Mouse (Mus musculus): ENCODE results near the gene Ddx39b. TPM values are rescaled to one million over a fixed set of nuclear protein-coding genes. Genes with fewer than 3 reads are reported as not detected.

The Ddx39b gene
- total RNA-seq, 1 experiment from 2014 or later, result 98.8 TPM

- no peak for ATAC-seq (replicated peaks; ENCODE audit: insufficient number of reproducible peaks, low FRiP score, low TSS enrichment, poor library complexity, severe bottlenecking)
Measured at GRCm38 (mm10) chr17:35255301-35255700, 13.8 kb downstream of the Ddx39b start.

GRCm38 (mm10) chr17:35255704-35256103, 14.2 kb downstream of the Ddx39b start:
- ATAC-seq (replicated peaks; ENCODE audit: insufficient number of reproducible peaks, low FRiP score, low TSS enrichment, poor library complexity, severe bottlenecking), result no peak

GRCm38 (mm10) chr17:35257378-35257777, 15.8 kb downstream of the Ddx39b start:
- no peak for ATAC-seq (replicated peaks; ENCODE audit: insufficient number of reproducible peaks, low FRiP score, low TSS enrichment, poor library complexity, severe bottlenecking)

- ATAC-seq (replicated peaks; ENCODE audit: insufficient number of reproducible peaks, low FRiP score, low TSS enrichment, poor library complexity, severe bottlenecking), result peak; percentile 49
Measured at GRCm38 (mm10) chr17:35257824-35258491, 16.4 kb downstream of the Ddx39b start.

- ATAC-seq (replicated peaks; ENCODE audit: insufficient number of reproducible peaks, low FRiP score, low TSS enrichment, poor library complexity, severe bottlenecking), result peak; percentile 80
Measured at GRCm38 (mm10) chr17:35258492-35259478, 17.2 kb downstream of the Ddx39b start.

GRCm38 (mm10) chr17:35259621-35260020, 18.1 kb downstream of the Ddx39b start:
- ATAC-seq (replicated peaks; ENCODE audit: insufficient number of reproducible peaks, low FRiP score, low TSS enrichment, poor library complexity, severe bottlenecking), result no peak

GRCm38 (mm10) chr17:35261651-35262050, 20.1 kb downstream of the Ddx39b start:
- ATAC-seq (replicated peaks; ENCODE audit: insufficient number of reproducible peaks, low FRiP score, low TSS enrichment, poor library complexity, severe bottlenecking), result no peak

- ATAC-seq (replicated peaks; ENCODE audit: insufficient number of reproducible peaks, low FRiP score, low TSS enrichment, poor library complexity, severe bottlenecking), result peak; percentile 85
Measured at GRCm38 (mm10) chr17:35262664-35263522, 21.3 kb downstream of the Ddx39b start, which contains the start of gene H2-D1. Gene H2-D1 (plus strand): TSS chr17:35262730.

- no peak for ATAC-seq (replicated peaks; ENCODE audit: insufficient number of reproducible peaks, low FRiP score, low TSS enrichment, poor library complexity, severe bottlenecking)
Measured at GRCm38 (mm10) chr17:35263523-35263883, 22.0 kb downstream of the Ddx39b start.

GRCm38 (mm10) chr17:35267399-35268086, 26.0 kb downstream of the Ddx39b start:
- no peak for ATAC-seq (replicated peaks; ENCODE audit: insufficient number of reproducible peaks, low FRiP score, low TSS enrichment, poor library complexity, severe bottlenecking)

- peak; percentile 40; the same call in 1 of the 2 replicates for ATAC-seq (replicated peaks; ENCODE audit: insufficient number of reproducible peaks, low FRiP score, low TSS enrichment, poor library complexity, severe bottlenecking)
Measured at GRCm38 (mm10) chr17:35269653-35270347, 28.3 kb downstream of the Ddx39b start.

GRCm38 (mm10) chr17:35272249-35272648, 30.7 kb downstream of the Ddx39b start:
- ATAC-seq (replicated peaks; ENCODE audit: insufficient number of reproducible peaks, low FRiP score, low TSS enrichment, poor library complexity, severe bottlenecking), result no peak

- peak; percentile 85 for ATAC-seq (replicated peaks; ENCODE audit: insufficient number of reproducible peaks, low FRiP score, low TSS enrichment, poor library complexity, severe bottlenecking)
Measured at GRCm38 (mm10) chr17:35274770-35275169, 33.2 kb downstream of the Ddx39b start.

GRCm38 (mm10) chr17:35276304-35276864, 34.8 kb downstream of the Ddx39b start:
- no peak for ATAC-seq (replicated peaks; ENCODE audit: insufficient number of reproducible peaks, low FRiP score, low TSS enrichment, poor library complexity, severe bottlenecking)

- no peak for ATAC-seq (replicated peaks; ENCODE audit: insufficient number of reproducible peaks, low FRiP score, low TSS enrichment, poor library complexity, severe bottlenecking)
Measured at GRCm38 (mm10) chr17:35278049-35278448, 36.5 kb downstream of the Ddx39b start.

- ATAC-seq (replicated peaks; ENCODE audit: insufficient number of reproducible peaks, low FRiP score, low TSS enrichment, poor library complexity, severe bottlenecking), result no peak
Measured at GRCm38 (mm10) chr17:35278957-35279688, 37.6 kb downstream of the Ddx39b start.

GRCm38 (mm10) chr17:35280276-35280675, 38.7 kb downstream of the Ddx39b start:
- no peak for ATAC-seq (replicated peaks; ENCODE audit: insufficient number of reproducible peaks, low FRiP score, low TSS enrichment, poor library complexity, severe bottlenecking)
